Mouse (Mus musculus) cerebellum, postnatal 36 days (tissue): Measurements from ENCODE around the gene Babam2.
"Not testable (repeated sequence)": the region's sequence is repeated elsewhere in the genome, so short reads cannot be mapped to it uniquely, and the experiment has no call there.

Experiments
- DNase-seq, 2 experiments: peaks; one replicate each; pipeline ENCODE4 v3.0.0; 2021 to 2022; ENCODE audit warnings: mixed read lengths in 2 of 2

The Babam2 gene

GRCm38 (mm10) chr5:31949389-31949788 lies 251.9 kb downstream of the Babam2 start:
- DNase-seq = no peak

GRCm38 (mm10) chr5:31950532-31950931 lies 253.0 kb downstream of the Babam2 start:
- no peak for DNase-seq

DNA sequence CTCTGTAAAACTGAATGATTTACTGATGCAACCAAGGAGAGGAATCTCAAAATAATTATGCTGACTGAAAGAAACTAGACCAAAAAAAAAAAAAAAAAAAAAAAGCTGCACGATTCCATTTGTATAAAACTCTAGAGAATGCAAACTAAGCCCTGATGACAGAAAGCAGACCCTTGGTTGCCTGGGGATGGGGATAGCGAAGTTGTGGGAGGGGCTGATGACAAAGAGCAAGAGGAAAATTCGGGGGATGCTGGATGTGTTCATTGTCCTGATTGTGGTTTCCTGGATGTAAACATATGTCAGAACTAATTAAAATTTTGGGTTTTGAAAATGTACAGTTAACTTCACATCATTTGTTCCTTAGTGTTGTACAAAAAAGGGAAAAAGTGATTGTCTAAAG lies 257.7 kb downstream of the Babam2 start:
- DNase-seq = no peak

- DNase-seq = no peak
Observed at GRCm38 (mm10) chr5:31956336-31956735, 258.9 kb downstream of the Babam2 start.

- DNase-seq = peak; percentile 18 to 23
Observed at GRCm38 (mm10) chr5:31959886-31960285, 262.4 kb downstream of the Babam2 start.

DNA sequence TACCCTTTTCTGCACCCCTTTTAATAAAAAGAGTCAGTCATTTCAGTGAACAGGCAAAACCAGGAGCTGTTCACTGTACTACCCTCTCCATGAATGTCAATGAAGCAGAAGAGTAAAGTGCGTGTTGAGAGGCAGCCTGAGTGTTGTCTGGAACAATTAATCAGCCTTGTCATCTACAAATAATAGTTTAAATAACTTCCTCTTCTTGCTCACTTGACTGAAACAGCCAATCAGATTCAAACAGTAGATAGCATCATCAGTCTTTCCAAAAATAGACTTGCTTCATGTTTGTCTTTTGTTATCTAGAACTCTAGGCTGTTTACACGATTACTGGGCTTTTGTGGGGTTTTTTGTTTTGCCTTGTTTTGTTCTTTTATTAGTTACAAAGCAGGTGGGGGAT lies 263.9 kb downstream of the Babam2 start:
- DNase-seq = no peak

- no peak for DNase-seq
Observed at GRCm38 (mm10) chr5:31962346-31962745, 264.9 kb downstream of the Babam2 start.

- DNase-seq = no peak
Observed at GRCm38 (mm10) chr5:31963352-31963751, 265.9 kb downstream of the Babam2 start.

DNA sequence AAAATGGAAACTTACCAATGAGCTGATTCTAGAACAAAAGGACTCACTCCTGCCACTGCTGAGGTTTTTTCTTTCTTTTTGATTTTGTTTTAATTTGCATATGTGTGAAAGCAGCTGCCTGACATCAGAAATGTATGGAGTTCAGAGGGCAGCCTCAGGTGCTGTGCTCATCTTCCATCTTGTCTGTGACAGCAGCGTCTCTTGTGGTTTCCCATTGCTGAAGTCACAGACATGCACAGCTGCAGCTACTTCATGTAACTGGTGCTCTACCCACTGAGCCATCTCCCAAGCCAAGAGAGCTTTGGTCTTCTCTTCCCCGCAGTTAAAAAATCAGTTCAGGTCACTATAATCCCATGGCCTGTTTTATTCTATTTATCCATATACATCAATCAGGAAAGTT lies 266.4 kb downstream of the Babam2 start:
- no peak for DNase-seq

DNA sequence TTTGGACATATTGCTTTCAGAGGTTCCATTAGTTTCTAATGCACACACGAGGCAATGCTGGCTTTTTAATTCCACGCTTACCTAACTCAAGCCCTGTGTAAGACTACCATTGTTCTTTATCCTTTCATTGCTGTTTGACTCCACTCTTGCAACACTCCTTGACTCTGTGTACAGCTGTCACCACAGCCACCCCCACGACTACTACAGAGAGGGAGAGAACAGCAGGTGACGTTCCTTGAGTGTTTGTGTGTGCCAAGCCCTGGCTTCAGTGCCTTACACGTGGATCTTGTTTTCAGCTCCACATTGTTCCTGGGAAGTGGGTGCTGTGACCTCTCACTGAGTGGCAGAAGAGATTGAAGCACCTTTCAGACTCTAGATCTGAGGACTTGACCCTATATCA lies 269.3 kb downstream of the Babam2 start:
- no peak for DNase-seq

- DNase-seq = peak; percentile 17 to 26
Observed at GRCm38 (mm10) chr5:31967526-31967925, 270.0 kb downstream of the Babam2 start.

- DNase-seq = peak; percentile 30 to 38
Observed at GRCm38 (mm10) chr5:31968046-31968506, 270.6 kb downstream of the Babam2 start.

- DNase-seq = not testable (repeated sequence)
Observed at GRCm38 (mm10) chr5:31972416-31972815, 274.9 kb downstream of the Babam2 start.

DNA sequence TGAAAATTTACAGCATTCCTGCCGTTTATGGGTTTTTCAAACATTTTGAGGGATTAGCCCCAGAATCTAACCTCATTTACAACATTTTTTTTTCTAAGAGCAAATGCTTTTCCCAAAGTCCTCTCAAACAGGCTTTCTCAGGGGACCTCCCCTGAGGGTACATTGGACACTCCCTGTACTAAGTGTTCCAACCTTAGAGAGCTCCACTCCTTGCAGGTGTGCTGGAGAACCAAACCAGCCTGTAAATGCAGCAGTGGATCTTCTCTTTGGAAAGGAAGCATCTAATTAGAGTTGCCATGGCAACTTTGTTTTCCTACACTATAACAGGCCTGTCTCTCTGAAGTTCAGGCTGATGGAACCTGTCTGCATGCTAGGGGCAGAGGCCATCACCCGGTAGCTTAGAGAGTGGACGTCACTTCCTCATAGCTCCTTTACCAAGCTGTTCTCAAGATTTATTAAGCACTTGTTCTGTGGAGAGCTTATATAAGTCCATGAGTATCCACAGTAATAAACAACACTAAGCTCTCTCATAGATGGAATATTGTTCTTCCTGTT lies 277.2 kb downstream of the Babam2 start:
- no peak for DNase-seq

DNA sequence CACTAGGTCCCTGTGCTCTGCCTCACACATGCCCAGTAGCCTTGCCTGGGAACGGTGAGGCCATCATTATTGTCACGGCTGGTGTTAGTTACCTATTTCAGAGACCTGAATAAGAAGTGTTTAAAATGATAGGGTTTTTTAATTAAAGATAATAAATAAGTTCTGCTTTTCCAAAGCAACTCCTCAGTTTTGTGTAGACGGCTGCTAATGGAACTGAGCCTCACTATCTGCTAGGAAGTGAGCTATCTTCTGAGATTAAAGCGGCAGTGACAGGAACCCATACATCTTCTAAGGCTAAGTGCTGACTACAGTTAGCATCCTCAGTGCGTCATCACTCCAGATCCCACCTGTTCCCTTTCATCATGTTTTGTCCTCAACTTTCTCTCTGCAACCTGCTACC lies 284.6 kb downstream of the Babam2 start:
- DNase-seq = no peak

- no peak for DNase-seq
Observed at GRCm38 (mm10) chr5:31983161-31983560, 285.7 kb downstream of the Babam2 start.

DNA sequence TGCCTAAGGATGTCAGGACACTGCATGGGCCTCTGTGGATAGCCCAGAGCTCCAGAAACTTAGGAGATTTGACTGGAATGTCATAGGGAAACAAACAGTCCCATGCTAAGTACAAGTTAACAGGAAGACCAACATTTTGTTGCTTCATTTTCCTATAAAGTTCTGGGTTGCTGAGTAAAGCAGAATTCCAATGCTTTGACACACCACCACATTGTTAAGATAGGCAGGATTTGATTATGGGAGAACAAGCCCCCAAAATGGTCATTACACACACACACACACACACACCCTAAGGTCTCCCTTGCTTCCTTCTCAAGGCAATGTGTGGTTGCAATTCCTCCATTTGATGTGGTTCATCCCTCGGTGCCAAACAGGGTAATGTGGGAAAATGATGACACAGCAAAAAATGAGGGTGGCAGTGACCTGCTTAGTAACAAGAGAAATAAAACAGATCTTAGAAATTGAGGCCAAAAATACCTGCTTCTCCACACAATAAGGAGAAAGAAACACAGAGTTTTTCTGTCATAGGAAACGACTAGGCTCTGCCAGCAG lies 286.4 kb downstream of the Babam2 start:
- no peak for DNase-seq

DNA sequence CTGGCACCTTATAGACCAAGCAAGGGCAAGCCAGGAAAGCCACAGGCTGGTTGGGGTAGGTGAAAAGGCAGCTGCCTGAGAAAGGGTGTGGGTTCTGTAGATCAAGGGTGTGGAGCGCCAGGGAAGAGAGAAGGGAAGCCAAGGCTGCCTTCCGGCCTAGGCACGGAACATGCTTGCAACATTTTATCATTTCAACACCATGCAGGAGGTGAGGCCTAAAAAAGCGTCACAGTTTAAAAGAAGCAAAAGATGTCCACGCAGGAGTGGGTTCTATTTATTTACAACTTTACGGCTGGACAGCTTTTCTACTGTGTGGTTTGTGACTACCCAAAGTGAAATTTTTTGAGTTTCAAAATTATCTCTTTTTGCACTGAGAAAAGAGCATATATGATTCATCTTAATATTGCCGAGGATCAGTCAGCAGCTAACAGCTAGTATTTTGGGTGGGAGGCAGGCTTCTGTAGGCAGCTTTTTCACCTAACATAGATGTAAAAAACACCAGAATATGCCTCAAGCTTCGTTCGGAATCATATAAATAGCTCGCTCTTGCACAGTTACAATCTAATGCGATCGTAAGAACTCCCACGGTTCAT lies 287.0 kb downstream of the Babam2 start:
- DNase-seq = no peak

DNA sequence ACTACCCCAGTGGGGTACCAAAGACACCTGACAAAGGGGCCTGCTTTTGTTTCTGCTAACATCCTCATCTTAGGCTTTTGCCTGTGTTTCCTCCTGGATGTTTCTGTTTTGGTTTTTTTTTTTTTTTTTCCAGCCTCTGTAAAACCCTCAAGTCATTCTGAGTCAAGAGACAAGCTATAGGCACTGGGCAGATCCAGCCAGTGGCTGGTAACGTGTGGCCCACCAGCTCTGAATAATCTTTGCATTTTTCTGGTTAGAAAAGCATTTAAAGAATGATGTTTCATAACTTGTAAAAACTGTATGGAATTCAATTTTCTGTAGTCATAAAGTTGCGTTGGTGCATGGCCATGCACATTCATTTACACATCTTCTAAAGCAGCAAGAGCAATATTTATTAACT lies 287.5 kb downstream of the Babam2 start:
- DNase-seq = no peak

GRCm38 (mm10) chr5:31987541-31988307 lies 290.2 kb downstream of the Babam2 start:
- DNase-seq = no peak

- DNase-seq = no peak
Observed at GRCm38 (mm10) chr5:31997189-31997954, 299.9 kb downstream of the Babam2 start.

GRCm38 (mm10) chr5:31998806-31999205 lies 301.3 kb downstream of the Babam2 start:
- DNase-seq = no peak

DNA sequence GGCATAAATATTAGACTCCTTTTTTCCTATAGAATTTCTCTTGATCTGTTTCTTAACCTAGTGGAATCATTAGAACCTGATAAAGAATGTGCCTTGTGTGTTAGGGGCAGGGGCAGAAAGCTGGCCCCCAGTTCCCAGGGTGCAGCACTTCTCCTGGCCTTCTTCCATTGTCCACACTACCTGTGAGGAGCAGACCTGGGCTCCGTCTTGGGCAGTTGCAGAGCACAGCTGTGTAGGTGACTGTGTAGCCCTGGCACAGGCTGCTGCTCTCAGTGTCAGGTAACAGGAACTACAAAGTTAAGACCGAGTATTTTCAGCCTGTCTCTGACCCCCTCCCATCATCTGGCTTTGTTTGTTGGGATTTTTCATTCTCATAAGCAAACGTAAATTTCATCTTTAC lies 302.6 kb downstream of the Babam2 start:
- no peak for DNase-seq
